Mouse (Mus musculus) midbrain, embryonic 12.5 days (tissue): Measurements from ENCODE around the gene Fbxw11. TPM values are rescaled to one million over a fixed set of nuclear protein-coding genes. Genes with fewer than 3 reads are reported as not detected.
A peak's percentile ranks its signal among the peaks of the same experiment; 100 is the strongest.
"Not testable (repeated sequence)": the region's sequence is repeated elsewhere in the genome, so short reads cannot be mapped to it uniquely, and the experiment has no call there.

Experiments
- ATAC-seq: fragments of 200-750 bp; cut with Nextera tagmentation; 2 replicates; pipeline ENCODE4 v1.8.0; 2017; ENCODE audit warnings: low read depth, moderate TSS enrichment, moderate library complexity; ENCODE audit not compliant: low FRiP score
- H3K27ac ChIP-seq: fragments of 300-500 bp; sonication (generic); replicated peaks from 2 replicates; pipeline ENCODE4 v1.5.1; 2016; ENCODE audit warnings: mild to moderate bottlenecking
- H3K27me3 ChIP-seq: fragments of 300-500 bp; sonication (generic); 2 replicates; pipeline ENCODE4 v1.6.1; 2016; ENCODE audit warnings: mild to moderate bottlenecking
- H3K36me3 ChIP-seq: fragments of 300-500 bp; sonication (generic); 2 replicates; pipeline ENCODE4 v1.6.1; 2016
- H3K4me1 ChIP-seq: fragments of 300-500 bp; sonication (generic); 2 replicates; pipeline ENCODE4 v1.6.1; 2016
- H3K4me2 ChIP-seq: fragments of 300-500 bp; sonication (generic); replicated peaks from 2 replicates; pipeline ENCODE4 v1.6.1; 2016; ENCODE audit warnings: mild to moderate bottlenecking, moderate library complexity
- H3K4me3 ChIP-seq: fragments of 300-500 bp; sonication (generic); 2 replicates; pipeline ENCODE4 v1.5.1; 2016; ENCODE audit warnings: mild to moderate bottlenecking
- H3K9ac ChIP-seq: fragments of 300-500 bp; sonication (generic); replicated peaks from 2 replicates; pipeline ENCODE4 v1.6.1; 2016; ENCODE audit warnings: mild to moderate bottlenecking, moderate library complexity
- H3K9me3 ChIP-seq: fragments of 300-500 bp; sonication (generic); 2 replicates; pipeline ENCODE4 v1.6.1; 2016; ENCODE audit warnings: mild to moderate bottlenecking
- whole genome bisulfite sequencing: fragments of 180-500 bp; shearing (Covaris S2); methylation state at CpG from one replicate; pipeline ENCODE4 v1.1.7; 2016; 5-methylcytosine and 5-hydroxymethylcytosine counted together
- polyA plus RNA-seq: library from polyadenylated mRNA; unstranded; fragments of >200 nt; fragmentation: Nextera tagmentation; extraction: Ambion mirVana; gene quantifications from 2 replicates; pipeline ENCODE4 v1.2.1, GENCODE M21; 2016

Fbxw11 gene
- polyA plus RNA-seq, 1 experiment from 2014 or later = 110 TPM

GRCm38 (mm10) chr11:32704241-32704890 is 61.8 kb downstream of the Fbxw11 start:
- Histone ChIP-seq H3K9ac (no peak overlapping the region), H3K4me2 (no peak overlapping the region), H3K27me3 (no peaks in the 10 kb centered on the region), H3K36me3 (no peaks in the 10 kb centered on the region), H3K27ac (no peak overlapping the region), H3K4me3 (no peak overlapping the region), H3K9me3 (no peaks in the 10 kb centered on the region), H3K4me1 (peaks cover 23% of the 10 kb centered on the region)
- WGBS = 91% methylated on average over 6 of the region's 6 CpGs
- ATAC-seq = peak; percentile 60; the same call in 1 of the 2 replicates

- no peaks in the 10 kb centered on the region for H3K36me3 ChIP-seq
- H3K27me3 ChIP-seq = no peaks in the 10 kb centered on the region
- no peak overlapping the region for H3K4me3 ChIP-seq
- 92% methylated on average over 4 of the region's 4 CpGs for WGBS
- H3K4me1 ChIP-seq = peaks cover 23% of the 10 kb centered on the region
- H3K9me3 ChIP-seq = no peaks in the 10 kb centered on the region
- H3K27ac ChIP-seq = no peak overlapping the region
- no peak overlapping the region for H3K9ac ChIP-seq
- no peak overlapping the region for H3K4me2 ChIP-seq
- ATAC-seq = no peak
These were observed 64.0 kb downstream of the Fbxw11 start for GRCm38 (mm10) chr11:32706406-32706993.

DNA sequence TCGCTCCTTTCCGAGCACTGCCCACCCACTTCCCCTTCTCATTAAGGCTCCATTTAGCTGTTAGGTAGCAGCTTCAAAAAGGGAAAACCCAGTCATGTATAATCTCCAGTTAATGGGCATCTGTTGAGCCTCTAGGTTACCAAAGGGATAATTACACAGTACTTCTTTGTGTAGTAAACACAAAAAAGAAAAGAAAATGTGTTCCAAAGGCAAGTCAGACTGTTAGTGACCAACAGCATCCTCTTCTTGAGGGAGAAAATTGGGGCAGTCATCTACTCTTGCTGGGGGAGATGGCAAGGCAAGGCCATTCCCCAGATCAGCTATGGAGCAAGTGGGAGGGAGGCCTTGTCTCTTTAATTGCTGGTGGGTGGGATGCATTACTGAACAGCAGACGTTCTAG is 65.0 kb downstream of the Fbxw11 start:
- no peak overlapping the region for H3K4me2 ChIP-seq
- WGBS = 70% methylated on average over 3 of the region's 3 CpGs
- peaks cover 20% of the 10 kb centered on the region for H3K4me1 ChIP-seq
- 0 out of 2 replicates have a peak, but pooled peaks cover 4% of the 10 kb centered on the region for H3K36me3 ChIP-seq
- H3K27ac ChIP-seq = no peak overlapping the region
- no peaks in the 10 kb centered on the region for H3K27me3 ChIP-seq
- no peaks in the 10 kb centered on the region for H3K9me3 ChIP-seq
- H3K9ac ChIP-seq = no peak overlapping the region
- H3K4me3 ChIP-seq = no peak overlapping the region
- peak; percentile 19; the same call in 1 of the 2 replicates for ATAC-seq

GRCm38 (mm10) chr11:32708739-32709501 is 66.4 kb downstream of the Fbxw11 start:
- no peak overlapping the region for H3K4me2 ChIP-seq
- ATAC-seq = no peak
- H3K4me3 ChIP-seq = no peak overlapping the region
- no peaks in the 10 kb centered on the region for H3K9me3 ChIP-seq
- WGBS = 87% methylated on average over 14 of the region's 14 CpGs
- H3K27me3 ChIP-seq = no peaks in the 10 kb centered on the region
- 0 out of 2 replicates have a peak, but pooled peaks cover 5% of the 10 kb centered on the region for H3K36me3 ChIP-seq
- peaks cover 18% of the 10 kb centered on the region for H3K4me1 ChIP-seq
- no peak overlapping the region for H3K27ac ChIP-seq
- H3K9ac ChIP-seq = no peak overlapping the region

- 0 out of 2 replicates have a peak, but pooled peaks cover 5% of the 10 kb centered on the region for H3K36me3 ChIP-seq
- no peak overlapping the region for H3K4me2 ChIP-seq
- whole genome bisulfite sequencing = 15% methylated on average over 1 of the region's 1 CpGs
- ATAC-seq = no peak
- no peaks in the 10 kb centered on the region for H3K27me3 ChIP-seq
- no peak overlapping the region for H3K9ac ChIP-seq
- no peak overlapping the region for H3K27ac ChIP-seq
- no peak overlapping the region for H3K4me3 ChIP-seq
- no peaks in the 10 kb centered on the region for H3K9me3 ChIP-seq
- H3K4me1 ChIP-seq = peaks cover 12% of the 10 kb centered on the region
These were observed 67.0 kb downstream of the Fbxw11 start for GRCm38 (mm10) chr11:32709563-32709962.

GRCm38 (mm10) chr11:32714230-32714629 is 71.7 kb downstream of the Fbxw11 start:
- WGBS = 76% methylated on average over 5 of the region's 5 CpGs
- Histone ChIP-seq H3K36me3 (0 out of 2 replicates have a peak, but pooled peaks cover 5% of the 10 kb centered on the region), H3K4me3 (no peak overlapping the region), H3K9ac (no peak overlapping the region), H3K4me1 (no peaks in the 10 kb centered on the region), H3K9me3 (no peaks in the 10 kb centered on the region), H3K27ac (no peak overlapping the region), H3K4me2 (no peak overlapping the region), H3K27me3 (no peaks in the 10 kb centered on the region)
- ATAC-seq = no peak

- Histone ChIP-seq H3K27me3 (no peaks in the 10 kb centered on the region), H3K9ac (no peak overlapping the region), H3K9me3 (no peaks in the 10 kb centered on the region), H3K4me3 (no peak overlapping the region), H3K36me3 (0 out of 2 replicates have a peak, but pooled peaks cover 5% of the 10 kb centered on the region), H3K4me2 (no peak overlapping the region), H3K4me1 (no peaks in the 10 kb centered on the region), H3K27ac (no peak overlapping the region)
- WGBS = 98% methylated on average over 2 of the region's 2 CpGs
- no peak for ATAC-seq
These were observed 72.4 kb downstream of the Fbxw11 start for GRCm38 (mm10) chr11:32714896-32715295.

- H3K36me3 ChIP-seq = 0 out of 2 replicates have a peak, but pooled peaks cover 5% of the 10 kb centered on the region
- no peaks in the 10 kb centered on the region for H3K27me3 ChIP-seq
- no peak overlapping the region for H3K27ac ChIP-seq
These were observed 73.0 kb downstream of the Fbxw11 start for GRCm38 (mm10) chr11:32715495-32715894.

GRCm38 (mm10) chr11:32715970-32716369 is 73.4 kb downstream of the Fbxw11 start:
- H3K4me2 ChIP-seq = no peak overlapping the region
- H3K9me3 ChIP-seq = no peaks in the 10 kb centered on the region

More at GRCm38 (mm10) chr11:32715495-32715894, 73.0 kb downstream of the Fbxw11 start:
- Histone ChIP-seq H3K4me2 (no peak overlapping the region), H3K9me3 (no peaks in the 10 kb centered on the region), H3K9ac (no peak overlapping the region), H3K4me1 (no peaks in the 10 kb centered on the region), H3K4me3 (no peak overlapping the region)
- no peak for ATAC-seq
- 88% methylated on average over 6 of the region's 6 CpGs for WGBS

GRCm38 (mm10) chr11:32716876-32717275 is 74.4 kb downstream of the Fbxw11 start:
- WGBS = 90% methylated on average over 4 of the region's 4 CpGs
- H3K4me2 ChIP-seq = no peak overlapping the region
- no peak overlapping the region for H3K4me3 ChIP-seq
- no peak overlapping the region for H3K9ac ChIP-seq
- no peak for ATAC-seq
- H3K4me1 ChIP-seq = no peaks in the 10 kb centered on the region
- H3K36me3 ChIP-seq = 0 out of 2 replicates have a peak, but pooled peaks cover 5% of the 10 kb centered on the region
- H3K9me3 ChIP-seq = no peaks in the 10 kb centered on the region
- H3K27ac ChIP-seq = no peak overlapping the region
- no peaks in the 10 kb centered on the region for H3K27me3 ChIP-seq

More at GRCm38 (mm10) chr11:32715970-32716369, 73.4 kb downstream of the Fbxw11 start:
- Histone ChIP-seq H3K27me3 (no peaks in the 10 kb centered on the region), H3K4me1 (no peaks in the 10 kb centered on the region), H3K36me3 (0 out of 2 replicates have a peak, but pooled peaks cover 5% of the 10 kb centered on the region), H3K9ac (no peak overlapping the region), H3K4me3 (no peak overlapping the region), H3K27ac (no peak overlapping the region)
- WGBS = 80% methylated on average over 5 of the region's 5 CpGs
- no peak for ATAC-seq

GRCm38 (mm10) chr11:32717711-32718110 is 75.2 kb downstream of the Fbxw11 start:
- H3K36me3 ChIP-seq, ATAC-seq, H3K27ac ChIP-seq, H3K9me3 ChIP-seq, H3K27me3 ChIP-seq, H3K4me2 ChIP-seq, H3K9ac ChIP-seq, H3K4me3 ChIP-seq, H3K4me1 ChIP-seq: not testable (repeated sequence)
- 85% methylated on average over 9 of the region's 9 CpGs for WGBS

DNA sequence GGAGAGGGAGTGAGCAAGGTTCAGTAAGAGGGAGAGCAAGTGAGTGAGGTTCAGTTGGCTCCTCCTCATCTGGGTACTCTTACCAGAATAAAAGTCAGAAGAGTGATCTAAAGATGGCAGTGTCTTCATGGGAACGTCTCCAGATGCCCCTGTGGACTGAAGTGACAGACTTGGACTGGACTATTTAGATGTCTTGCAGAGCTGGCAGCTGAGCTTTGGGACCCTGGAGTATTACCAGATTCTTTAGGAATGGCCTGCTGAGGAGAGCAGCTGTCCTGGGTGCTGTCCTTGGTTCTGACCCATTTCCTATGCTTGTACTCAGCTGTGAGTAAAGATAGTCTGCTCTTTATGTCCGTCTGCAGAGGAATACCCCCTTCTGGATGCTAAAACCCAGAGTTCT is 75.8 kb downstream of the Fbxw11 start:
- Histone ChIP-seq H3K9me3 (no peaks in the 10 kb centered on the region), H3K27me3 (no peaks in the 10 kb centered on the region), H3K36me3 (no peaks in the 10 kb centered on the region), H3K4me1 (no peaks in the 10 kb centered on the region), H3K9ac (no peak overlapping the region), H3K4me3 (no peak overlapping the region), H3K27ac (no peak overlapping the region), H3K4me2 (no peak overlapping the region)
- no peak for ATAC-seq
- 58% methylated on average over 2 of the region's 2 CpGs for WGBS
